Mouse (Mus musculus): Measurements from ENCODE around the gene Kcne1.

DNA sequence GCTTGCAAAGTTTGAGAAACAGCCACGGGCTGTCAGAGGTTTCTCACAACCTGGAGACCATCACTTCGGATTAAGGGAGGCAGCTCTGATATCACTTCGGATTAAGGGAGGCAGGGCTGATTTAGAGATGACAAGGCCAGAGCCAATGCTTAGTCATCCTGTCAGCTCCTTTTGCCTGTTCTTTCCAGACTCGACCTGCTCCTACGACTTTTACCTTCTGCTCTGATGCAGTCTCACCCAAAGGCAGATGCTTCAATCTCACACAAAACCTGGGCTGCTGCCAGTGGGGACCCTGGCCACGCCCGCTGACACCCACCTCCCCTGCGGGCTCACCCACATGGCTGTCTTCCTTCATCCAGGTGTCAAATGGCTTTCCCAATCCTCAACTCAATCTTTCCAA, 42.9 kb upstream of the Kcne1 start:
- TF ChIP-seq HCFC1 (IDR thresholded peaks at IDR 0.05; ENCODE audit: low read depth, low read length), result no peak
- TF ChIP-seq POLR2A (IDR thresholded peaks at IDR 0.05; ENCODE audit: low read depth, low read length), result no peak
- no peak for TF ChIP-seq BHLHE40 (IDR thresholded peaks at IDR 0.05; ENCODE audit: low read depth, low read length)
- TF ChIP-seq CTCF (conservative IDR thresholded peaks at IDR 0.05 in 1 of 2, IDR thresholded peaks at IDR 0.05 in 1 of 2; ENCODE audit: low read depth in 2 of 2, low read length in 2 of 2), result no peak
- TF ChIP-seq ELF1 (IDR thresholded peaks at IDR 0.05; ENCODE audit: low read depth, low read length), result no peak
- TF ChIP-seq EP300 (IDR thresholded peaks at IDR 0.05; ENCODE audit: low read length), result no peak
- TF ChIP-seq ZC3H11A (IDR thresholded peaks at IDR 0.05; ENCODE audit: low read depth, low read length), result no peak
- TF ChIP-seq JUND (conservative IDR thresholded peaks at IDR 0.05; ENCODE audit: low read depth, low read length), result no peak
- TF ChIP-seq POLR2AphosphoS2 (IDR thresholded peaks at IDR 0.05; ENCODE audit: low read depth, low read length), result no peak
- TF ChIP-seq CHD1 (IDR thresholded peaks at IDR 0.05; ENCODE audit: low read depth, low read length), result no peak
